Mouse (Mus musculus): ENCODE measurements at regions not wholly inside any gene's neighbourhood (a gene's known extent, or its start where the extent isn't known, plus 50 kb on each side); places are given as distances from the start of the nearest gene placed in this dataset.

DNA sequence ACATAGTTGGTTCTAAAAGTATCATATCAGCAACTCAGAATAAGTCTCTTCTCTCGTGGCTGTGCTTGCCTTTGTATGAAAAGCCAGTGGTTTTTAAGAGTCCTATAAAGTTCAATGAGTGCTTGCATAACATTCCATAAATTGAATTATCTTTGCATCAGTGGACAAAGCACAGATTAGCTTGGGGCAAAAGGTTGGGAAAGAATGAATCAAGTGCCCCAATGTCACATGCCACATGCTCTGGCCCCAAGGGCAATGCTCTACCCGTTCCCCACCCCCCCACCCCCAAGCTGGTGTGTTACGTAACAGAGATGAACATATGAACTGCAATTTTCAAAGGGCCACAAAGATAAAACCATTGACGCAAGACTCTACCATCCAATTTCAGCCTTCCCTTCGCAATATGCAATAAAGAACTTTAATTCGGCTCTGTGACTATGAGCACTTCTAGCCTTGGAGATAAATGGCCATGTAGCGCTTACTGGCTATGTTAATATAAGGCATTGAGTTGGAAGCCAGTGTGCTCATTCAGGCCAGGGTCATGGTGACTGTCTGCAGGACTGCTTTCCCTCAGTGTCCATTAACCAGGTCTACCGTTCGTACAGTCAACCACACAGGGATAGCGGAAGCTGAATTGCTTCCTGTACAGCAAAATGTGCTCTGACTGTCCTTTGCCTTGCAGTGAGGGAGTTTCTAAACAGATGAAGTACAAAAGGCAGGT lies 421.1 kb upstream of the Adamts16 start:
- no peaks in the 10 kb centered on the region for H3K9me3 ChIP-seq
- no peak overlapping the region for H3K4me3 ChIP-seq
- no peak for ATAC-seq (ENCODE audit: insufficient number of reproducible peaks, low FRiP score, low TSS enrichment, low read depth)
- 82% methylated on average over 10 of the region's 10 CpGs for WGBS
- no peaks in the 10 kb centered on the region for H3K27me3 ChIP-seq
- no peak overlapping the region for H3K9ac ChIP-seq
- no peak overlapping the region for H3K4me2 ChIP-seq
- H3K36me3 ChIP-seq = no peaks in the 10 kb centered on the region
- no peaks in the 10 kb centered on the region for H3K4me1 ChIP-seq
- H3K27ac ChIP-seq = no peak overlapping the region

DNA sequence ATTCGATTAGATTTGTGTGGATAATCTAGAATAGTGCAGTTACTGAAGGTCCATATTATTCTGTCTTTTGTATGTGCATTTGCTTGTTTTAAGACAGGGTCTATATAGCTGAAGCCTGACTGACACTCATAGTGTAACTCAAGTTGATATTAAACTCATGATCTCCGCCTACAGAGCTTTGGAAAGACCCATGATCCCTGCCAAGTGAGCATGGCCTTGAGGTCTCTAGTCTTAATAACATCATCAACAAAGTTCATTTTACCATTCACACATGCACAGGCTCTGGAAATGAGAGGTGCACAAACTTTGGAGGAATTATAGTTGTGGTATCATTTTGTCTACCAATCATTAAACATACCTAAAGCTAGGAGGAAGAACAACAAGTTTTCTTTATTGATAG lies 412.4 kb upstream of the Adamts16 start:
- Histone ChIP-seq H3K9ac (no peak overlapping the region), H3K4me1 (no peaks in the 10 kb centered on the region), H3K27ac (no peak overlapping the region), H3K9me3 (no peaks in the 10 kb centered on the region), H3K27me3 (no peaks in the 10 kb centered on the region), H3K4me2 (no peak overlapping the region), H3K36me3 (no peaks in the 10 kb centered on the region), H3K4me3 (no peak overlapping the region)
- 80% methylated on average over 2 of the region's 2 CpGs for WGBS
- ATAC-seq (ENCODE audit: insufficient number of reproducible peaks, low FRiP score, low TSS enrichment, low read depth) = no peak

DNA sequence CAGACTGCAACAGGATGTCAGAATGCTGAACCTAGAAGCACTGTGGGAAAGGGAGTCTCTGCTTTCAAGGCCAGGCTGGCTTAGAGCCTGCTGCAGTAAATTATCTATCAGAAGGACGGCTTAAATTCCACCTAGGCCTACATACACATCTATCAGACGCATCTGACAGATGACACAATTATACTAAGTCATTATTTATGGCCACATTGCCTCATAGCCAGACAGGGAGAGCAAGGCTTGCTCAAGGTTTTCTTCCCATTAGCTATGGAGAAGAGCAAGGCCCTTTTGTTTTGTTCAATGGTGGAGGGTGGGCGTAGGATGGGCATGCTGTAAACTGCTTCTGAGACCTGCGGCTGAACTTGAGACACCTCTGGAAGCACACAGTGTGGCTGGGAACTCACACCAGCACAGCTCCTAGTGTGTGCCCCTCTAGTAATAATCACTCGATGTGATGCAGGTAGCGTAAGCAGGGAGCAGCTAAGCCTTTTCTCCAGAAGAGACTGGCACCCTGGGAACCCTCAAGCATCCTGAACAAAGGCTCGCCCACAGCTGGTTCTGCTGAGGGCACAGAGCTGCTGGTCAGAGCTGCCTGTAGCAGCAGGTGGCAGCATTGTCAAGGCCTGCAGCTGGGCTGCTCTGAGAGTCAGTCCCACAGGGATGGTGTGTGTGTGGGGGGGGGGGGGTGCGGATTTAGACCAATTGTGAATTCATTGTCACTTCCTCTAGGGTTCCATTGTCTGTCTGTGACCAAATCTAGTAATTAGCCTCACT lies 406.8 kb upstream of the Adamts16 start:
- Histone ChIP-seq H3K9me3 (no peaks in the 10 kb centered on the region), H3K4me1 (0 out of 2 replicates have a peak, but pooled peaks cover 2% of the 10 kb centered on the region), H3K27me3 (no peaks in the 10 kb centered on the region), H3K9ac (no peak overlapping the region), H3K4me3 (no peak overlapping the region), H3K27ac (no peak overlapping the region), H3K4me2 (no peak overlapping the region), H3K36me3 (no peaks in the 10 kb centered on the region)
- WGBS = 45% methylated on average over 8 of the region's 8 CpGs
- no peak for ATAC-seq (ENCODE audit: insufficient number of reproducible peaks, low FRiP score, low TSS enrichment, low read depth)

DNA sequence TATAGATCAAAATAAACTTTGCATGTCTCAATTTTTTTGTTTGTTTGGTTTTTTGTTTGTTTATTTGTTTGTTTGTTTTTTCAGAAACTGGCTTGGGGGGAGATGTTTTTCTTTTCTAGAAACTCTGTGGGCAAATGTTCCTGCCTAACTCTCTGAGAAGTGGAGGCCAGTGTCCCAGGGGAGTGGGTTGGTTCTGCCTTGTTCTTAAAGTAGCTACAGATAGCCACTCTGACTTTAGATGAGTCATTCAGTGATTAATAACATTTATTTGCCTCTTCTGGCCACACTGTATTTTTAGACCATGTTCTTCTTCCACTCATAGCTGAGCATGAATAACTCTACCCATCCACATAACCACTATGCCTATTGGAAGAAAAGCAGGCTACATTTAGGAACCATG lies 405.6 kb upstream of the Adamts16 start:
- Histone ChIP-seq H3K36me3 (no peaks in the 10 kb centered on the region), H3K4me2 (no peak overlapping the region), H3K9ac (no peak overlapping the region), H3K4me3 (no peak overlapping the region), H3K4me1 (0 out of 2 replicates have a peak, but pooled peaks cover 2% of the 10 kb centered on the region), H3K9me3 (no peaks in the 10 kb centered on the region), H3K27me3 (no peaks in the 10 kb centered on the region), H3K27ac (no peak overlapping the region)
- ATAC-seq (ENCODE audit: insufficient number of reproducible peaks, low FRiP score, low TSS enrichment, low read depth) = no peak

DNA sequence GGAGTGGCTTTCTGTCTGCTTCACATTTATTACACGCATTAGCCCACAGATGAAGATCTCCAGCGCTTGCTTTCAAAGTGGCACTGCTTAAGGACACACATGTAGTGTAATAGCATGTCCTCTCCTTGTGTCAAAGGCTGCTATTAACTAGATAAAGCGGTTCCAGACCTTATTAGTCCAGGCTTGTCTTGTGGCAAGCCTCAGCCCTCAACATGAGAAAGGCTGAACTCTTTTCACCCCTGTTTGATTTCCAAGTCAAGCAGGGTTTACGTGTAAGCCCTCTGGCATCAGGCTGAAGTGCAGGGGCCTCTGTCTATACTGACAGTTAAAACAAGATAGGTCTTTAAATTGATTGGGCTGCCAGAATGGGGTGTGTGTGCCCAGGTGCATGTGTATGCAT lies 403.7 kb upstream of the Adamts16 start:
- Histone ChIP-seq H3K9ac (no peak overlapping the region), H3K9me3 (no peaks in the 10 kb centered on the region), H3K4me3 (no peak overlapping the region), H3K27me3 (no peaks in the 10 kb centered on the region), H3K4me2 (no peak overlapping the region), H3K4me1 (0 out of 2 replicates have a peak, but pooled peaks cover 2% of the 10 kb centered on the region), H3K27ac (no peak overlapping the region), H3K36me3 (no peaks in the 10 kb centered on the region)
- ATAC-seq (ENCODE audit: insufficient number of reproducible peaks, low FRiP score, low TSS enrichment, low read depth) = no peak
- 63% methylated on average over 4 of the region's 4 CpGs for WGBS

DNA sequence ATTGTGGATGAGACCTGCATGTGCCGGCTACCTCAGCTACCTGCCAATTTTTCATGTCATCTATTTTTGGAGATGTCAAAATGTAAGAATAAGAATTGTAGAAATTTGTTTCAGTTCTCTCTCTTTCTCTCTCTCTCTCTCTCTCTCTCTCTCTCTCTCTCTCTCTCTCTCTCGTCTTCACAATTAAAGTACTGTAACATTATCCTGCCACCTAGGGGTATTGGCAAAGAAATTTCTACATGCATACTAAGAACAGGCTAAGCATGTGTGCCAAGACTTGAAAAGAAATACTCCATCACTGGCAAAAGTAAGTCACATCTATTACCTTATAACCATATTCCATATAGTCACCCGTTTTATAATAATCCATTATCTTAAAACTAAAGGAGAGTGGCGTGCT lies 398.2 kb upstream of the Adamts16 start:
- Histone ChIP-seq H3K27me3 (no peaks in the 10 kb centered on the region), H3K4me1 (no peaks in the 10 kb centered on the region), H3K4me3 (no peak overlapping the region), H3K9ac (no peak overlapping the region), H3K4me2 (no peak overlapping the region), H3K36me3 (no peaks in the 10 kb centered on the region), H3K9me3 (no peaks in the 10 kb centered on the region), H3K27ac (no peak overlapping the region)
- ATAC-seq (ENCODE audit: insufficient number of reproducible peaks, low FRiP score, low TSS enrichment, low read depth) = no peak
- WGBS = 61% methylated on average over 4 of the region's 4 CpGs

DNA sequence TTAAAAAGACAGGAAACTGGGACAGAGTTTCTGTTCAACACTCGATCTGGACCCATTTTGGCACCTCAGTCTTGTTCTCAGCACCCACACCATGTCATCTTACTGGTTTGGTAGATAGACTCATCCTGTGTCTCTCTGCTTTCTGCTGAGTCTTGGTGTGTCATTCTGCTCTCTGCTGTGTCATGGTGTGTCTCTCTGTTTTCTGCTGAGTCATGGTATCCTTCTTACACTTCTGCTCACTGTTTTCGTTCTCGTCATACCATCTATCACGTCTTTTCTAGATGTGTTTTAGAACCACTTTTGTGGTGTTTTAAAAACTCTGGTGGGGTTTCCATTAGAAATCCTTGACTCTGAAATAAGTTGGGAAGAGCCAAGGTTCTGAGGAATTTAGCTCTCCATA lies 393.7 kb upstream of the Adamts16 start:
- WGBS = 88% methylated on average over 4 of the region's 4 CpGs
- Histone ChIP-seq H3K9me3 (no peaks in the 10 kb centered on the region), H3K4me3 (no peak overlapping the region), H3K4me2 (no peak overlapping the region), H3K27me3 (no peaks in the 10 kb centered on the region), H3K36me3 (no peaks in the 10 kb centered on the region), H3K9ac (no peak overlapping the region), H3K27ac (no peak overlapping the region), H3K4me1 (no peaks in the 10 kb centered on the region)
- no peak for ATAC-seq (ENCODE audit: insufficient number of reproducible peaks, low FRiP score, low TSS enrichment, low read depth)

DNA sequence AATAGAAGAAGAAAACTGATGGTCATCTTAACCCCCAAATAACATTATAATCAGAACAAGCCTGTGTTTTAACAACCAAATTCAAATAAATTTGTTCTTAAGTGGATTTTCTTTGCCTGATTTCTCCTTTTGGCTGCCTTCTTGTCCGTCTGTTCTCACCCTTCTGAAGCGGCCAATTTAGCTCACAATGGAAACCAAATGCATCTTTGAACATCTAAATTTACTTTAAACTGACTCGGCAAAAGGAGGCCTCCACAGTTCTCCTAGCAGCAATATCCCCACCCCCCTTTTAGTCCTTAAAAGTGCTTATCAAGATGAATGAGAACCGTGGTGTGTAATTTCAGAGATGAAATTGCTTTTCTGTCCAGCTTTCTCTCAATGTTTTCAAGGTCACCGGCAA lies 389.6 kb upstream of the Adamts16 start:
- Histone ChIP-seq H3K9me3 (no peaks in the 10 kb centered on the region), H3K4me3 (no peak overlapping the region), H3K27me3 (no peaks in the 10 kb centered on the region), H3K27ac (no peak overlapping the region), H3K9ac (no peak overlapping the region), H3K36me3 (no peaks in the 10 kb centered on the region), H3K4me1 (no peaks in the 10 kb centered on the region), H3K4me2 (no peak overlapping the region)
- no peak for ATAC-seq (ENCODE audit: insufficient number of reproducible peaks, low FRiP score, low TSS enrichment, low read depth)
- 62% methylated on average over 5 of the region's 5 CpGs for WGBS

DNA sequence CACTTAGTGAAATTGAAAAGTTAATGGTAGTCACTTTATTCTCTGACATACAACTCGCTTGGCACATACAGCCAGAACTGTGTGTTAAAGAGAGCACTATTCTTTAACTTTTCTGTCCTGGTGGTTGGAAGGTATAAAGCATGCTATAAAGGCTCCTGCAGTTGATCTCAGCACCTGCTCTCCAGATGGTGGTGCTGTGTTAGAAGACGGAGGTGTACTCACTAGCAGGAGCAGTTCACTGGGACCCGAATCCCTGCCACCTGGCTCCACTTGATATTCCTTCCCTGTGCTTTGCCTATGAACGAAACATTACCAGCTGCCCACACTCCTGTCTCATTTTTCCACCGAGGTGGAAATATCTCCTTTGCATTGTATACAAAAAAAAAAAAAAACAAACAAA lies 373.2 kb upstream of the Adamts16 start:
- no peaks in the 10 kb centered on the region for H3K36me3 ChIP-seq
- H3K9ac ChIP-seq = no peak overlapping the region
- no peak overlapping the region for H3K4me2 ChIP-seq
- WGBS = 30% methylated on average over 5 of the region's 5 CpGs
- H3K9me3 ChIP-seq = no peaks in the 10 kb centered on the region
- H3K27ac ChIP-seq = no peak overlapping the region
- ATAC-seq (ENCODE audit: insufficient number of reproducible peaks, low FRiP score, low TSS enrichment, low read depth) = no peak
- no peaks in the 10 kb centered on the region for H3K4me1 ChIP-seq
- no peaks in the 10 kb centered on the region for H3K27me3 ChIP-seq
- no peak overlapping the region for H3K4me3 ChIP-seq

DNA sequence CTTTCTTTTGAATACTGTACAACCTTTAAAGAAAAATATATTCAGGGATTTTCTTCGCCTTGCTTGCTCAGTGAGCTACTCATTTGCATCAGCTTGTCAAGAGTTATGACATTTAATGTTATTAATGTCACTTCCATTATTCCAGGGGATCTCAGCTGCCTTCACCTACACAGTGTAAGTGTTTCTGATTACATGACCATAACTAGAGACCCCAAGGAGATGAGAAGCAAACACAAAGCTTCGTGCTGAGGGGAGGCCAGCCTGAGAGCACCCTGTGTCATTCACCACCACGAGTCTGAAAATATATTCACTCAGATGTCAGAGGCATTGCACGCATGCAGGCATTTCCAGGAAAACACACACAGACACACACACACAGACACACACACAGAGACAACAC lies 369.8 kb upstream of the Adamts16 start:
- H3K4me2 ChIP-seq = no peak overlapping the region
- H3K36me3 ChIP-seq = no peaks in the 10 kb centered on the region
- no peak overlapping the region for H3K4me3 ChIP-seq
- H3K9ac ChIP-seq = no peak overlapping the region
- no peak overlapping the region for H3K27ac ChIP-seq
- no peak for ATAC-seq (ENCODE audit: insufficient number of reproducible peaks, low FRiP score, low TSS enrichment, low read depth)
- H3K4me1 ChIP-seq = no peaks in the 10 kb centered on the region
- no peaks in the 10 kb centered on the region for H3K9me3 ChIP-seq
- 70% methylated on average over 4 of the region's 4 CpGs for WGBS
- no peaks in the 10 kb centered on the region for H3K27me3 ChIP-seq

DNA sequence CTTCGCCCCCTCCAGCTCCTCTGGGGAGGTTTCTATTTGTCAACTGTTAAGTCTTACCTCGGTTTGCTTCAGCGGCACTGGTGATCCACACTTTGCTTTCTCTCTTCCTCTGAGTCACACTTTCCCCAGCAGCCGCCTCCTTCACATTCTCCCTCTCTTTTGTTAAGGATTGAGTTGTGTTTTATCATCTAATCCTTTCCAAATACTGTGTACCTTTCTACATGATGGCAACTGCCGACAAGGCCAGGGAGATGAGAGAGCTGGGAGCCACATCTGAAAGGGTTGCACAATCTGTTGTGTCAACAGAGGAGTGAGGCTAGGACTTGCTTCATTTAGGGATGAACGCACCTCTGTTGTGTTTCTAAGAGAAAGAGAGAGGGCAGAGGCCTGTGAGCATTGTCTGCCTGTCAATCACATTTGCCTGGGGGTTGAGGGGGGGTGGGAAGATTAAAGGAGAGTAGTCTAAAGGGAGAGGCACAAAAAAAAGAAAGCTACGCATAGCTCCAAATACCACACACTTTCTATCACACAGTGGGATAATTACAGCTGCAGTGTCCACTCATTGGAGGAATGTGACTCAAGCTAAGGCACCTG lies 369.1 kb upstream of the Adamts16 start:
- no peak for ATAC-seq (ENCODE audit: insufficient number of reproducible peaks, low FRiP score, low TSS enrichment, low read depth)
- Histone ChIP-seq H3K27me3 (no peaks in the 10 kb centered on the region), H3K9me3 (no peaks in the 10 kb centered on the region), H3K4me3 (no peak overlapping the region), H3K9ac (no peak overlapping the region), H3K4me2 (no peak overlapping the region), H3K36me3 (no peaks in the 10 kb centered on the region), H3K4me1 (no peaks in the 10 kb centered on the region), H3K27ac (no peak overlapping the region)
- 64% methylated on average over 7 of the region's 7 CpGs for WGBS

DNA sequence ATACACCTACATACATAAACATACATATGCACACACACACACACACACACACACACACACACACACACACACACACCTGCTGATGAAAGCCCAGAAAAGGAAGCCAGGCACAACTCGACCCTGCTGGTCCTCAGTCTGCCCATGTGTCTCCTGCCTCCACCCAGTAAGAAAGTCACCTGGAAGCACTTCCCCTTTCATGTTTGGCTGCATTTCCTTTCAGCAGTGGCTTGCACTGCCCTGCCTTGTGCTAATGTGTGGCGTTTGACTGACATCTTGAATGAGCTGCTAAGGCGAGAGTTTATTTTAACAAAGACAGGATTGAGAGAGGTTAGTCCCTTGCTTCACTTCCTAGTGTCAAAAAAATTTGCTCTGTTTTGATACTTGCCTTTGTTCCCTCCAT lies 364.1 kb upstream of the Adamts16 start:
- Histone ChIP-seq H3K4me1 (peaks cover under 1% of the 10 kb centered on the region; the same call in 1 of the 2 replicates), H3K4me2 (no peak overlapping the region), H3K9me3 (no peaks in the 10 kb centered on the region), H3K27ac (no peak overlapping the region), H3K27me3 (no peaks in the 10 kb centered on the region), H3K9ac (no peak overlapping the region), H3K36me3 (no peaks in the 10 kb centered on the region), H3K4me3 (no peak overlapping the region)
- WGBS = 30% methylated on average over 3 of the region's 3 CpGs
- ATAC-seq (ENCODE audit: insufficient number of reproducible peaks, low FRiP score, low TSS enrichment, low read depth) = no peak

Measured in limb, embryonic 15.5 days (tissue).